Mouse (Mus musculus): Measurements from ENCODE around the gene Add3. TPM values are rescaled to one million over a fixed set of nuclear protein-coding genes. Genes with fewer than 3 reads are reported as not detected.

Gene Add3
- polyA plus RNA-seq, 1 experiment from 2014 or later, result 66.5 TPM

GRCm38 (mm10) chr19:53206986-53207385, 66.7 kb downstream of the Add3 start:
- no peak overlapping the region for H3K9ac ChIP-seq (ENCODE audit: low read depth, low read length)
- H3K9me3 ChIP-seq (replicated peaks; ENCODE audit: low read length), result no peaks in the 10 kb centered on the region
- no peaks in the 10 kb centered on the region for H3K27me3 ChIP-seq (ENCODE audit: insufficient read depth, low read length)
- no peak overlapping the region for H3K27ac ChIP-seq
- H3K4me1 ChIP-seq (replicated peaks; ENCODE audit: insufficient read depth, low read length), result no peaks in the 10 kb centered on the region
- no peaks in the 10 kb centered on the region for H3K36me3 ChIP-seq (ENCODE audit: insufficient read depth, low read length)
- H3K4me2 ChIP-seq (ENCODE audit: low read length), result no peak overlapping the region
- H3K4me3 ChIP-seq (replicated peaks; ENCODE audit: low read depth, low read length), result no peak overlapping the region
- TF ChIP-seq CTCF (IDR thresholded peaks at IDR 0.05; ENCODE audit: low read depth), result no peak
- DNase-seq (ENCODE audit: low spot score), result no peak
- 96% methylated on average over 2 of the region's 2 CpGs for WGBS
- ATAC-seq (replicated peaks; ENCODE audit: low FRiP score, low read depth), result no peak

GRCm38 (mm10) chr19:53208830-53209229, 68.6 kb downstream of the Add3 start:
- ATAC-seq (replicated peaks; ENCODE audit: low FRiP score, low read depth) (no peak), DNase-seq (ENCODE audit: low spot score) (no peak)
- no peak overlapping the region for H3K4me2 ChIP-seq (ENCODE audit: low read length)
- TF ChIP-seq CTCF (IDR thresholded peaks at IDR 0.05; ENCODE audit: low read depth), result no peak
- H3K36me3 ChIP-seq (ENCODE audit: insufficient read depth, low read length), result no peaks in the 10 kb centered on the region
- no peaks in the 10 kb centered on the region for H3K9me3 ChIP-seq (replicated peaks; ENCODE audit: low read length)
- 72% methylated on average over 7 of the region's 7 CpGs for WGBS
- no peak overlapping the region for H3K4me3 ChIP-seq (replicated peaks; ENCODE audit: low read depth, low read length)
- H3K9ac ChIP-seq (ENCODE audit: low read depth, low read length), result no peak overlapping the region
- H3K4me1 ChIP-seq (replicated peaks; ENCODE audit: insufficient read depth, low read length), result no peaks in the 10 kb centered on the region
- no peak overlapping the region for H3K27ac ChIP-seq
- H3K27me3 ChIP-seq (ENCODE audit: insufficient read depth, low read length), result no peaks in the 10 kb centered on the region

- H3K4me3 ChIP-seq (replicated peaks; ENCODE audit: low read depth, low read length), result no peak overlapping the region
- no peak overlapping the region for H3K4me2 ChIP-seq (ENCODE audit: low read length)
- TF ChIP-seq CTCF (IDR thresholded peaks at IDR 0.05; ENCODE audit: low read depth), result no peak
- H3K9me3 ChIP-seq (replicated peaks; ENCODE audit: low read length), result no peaks in the 10 kb centered on the region
- no peaks in the 10 kb centered on the region for H3K27me3 ChIP-seq (ENCODE audit: insufficient read depth, low read length)
- H3K27ac ChIP-seq, result no peak overlapping the region
- no peak overlapping the region for H3K9ac ChIP-seq (ENCODE audit: low read depth, low read length)
- H3K36me3 ChIP-seq (ENCODE audit: insufficient read depth, low read length), result no peaks in the 10 kb centered on the region
- WGBS, result 46% methylated on average over 2 of the region's 2 CpGs
- no peak for ATAC-seq (replicated peaks; ENCODE audit: low FRiP score, low read depth)
- H3K4me1 ChIP-seq (replicated peaks; ENCODE audit: insufficient read depth, low read length), result no peaks in the 10 kb centered on the region
- DNase-seq (ENCODE audit: low spot score), result no peak
These were observed 70.0 kb downstream of the Add3 start for GRCm38 (mm10) chr19:53210251-53210650.

- 0 out of 2 replicates have a peak, but pooled peaks cover 14% of the 10 kb centered on the region for H3K36me3 ChIP-seq (ENCODE audit: insufficient read depth, low read length)
- H3K4me3 ChIP-seq (replicated peaks; ENCODE audit: low read depth, low read length), result no peak overlapping the region
- DNase-seq (ENCODE audit: low spot score) (no peak), ATAC-seq (replicated peaks; ENCODE audit: low FRiP score, low read depth) (no peak)
- 77% methylated on average over 2 of the region's 2 CpGs for WGBS
- no peak overlapping the region for H3K9ac ChIP-seq (ENCODE audit: low read depth, low read length)
- no peak overlapping the region for H3K4me2 ChIP-seq (ENCODE audit: low read length)
- H3K27ac ChIP-seq, result no peak overlapping the region
- no peaks in the 10 kb centered on the region for H3K4me1 ChIP-seq (replicated peaks; ENCODE audit: insufficient read depth, low read length)
- TF ChIP-seq CTCF (IDR thresholded peaks at IDR 0.05; ENCODE audit: low read depth), result no peak
- no peaks in the 10 kb centered on the region for H3K9me3 ChIP-seq (replicated peaks; ENCODE audit: low read length)
- H3K27me3 ChIP-seq (ENCODE audit: insufficient read depth, low read length), result no peaks in the 10 kb centered on the region
These were observed 75.1 kb downstream of the Add3 start for GRCm38 (mm10) chr19:53215352-53215751.

GRCm38 (mm10) chr19:53216761-53217538, 76.7 kb downstream of the Add3 start:
- DNase-seq (ENCODE audit: low spot score), result no peak
- Histone ChIP-seq H3K27ac (no peak overlapping the region), H3K27me3 (ENCODE audit: insufficient read depth, low read length) (no peaks in the 10 kb centered on the region), H3K4me3 (replicated peaks; ENCODE audit: low read depth, low read length) (no peak overlapping the region), H3K9me3 (replicated peaks; ENCODE audit: low read length) (no peaks in the 10 kb centered on the region), H3K9ac (ENCODE audit: low read depth, low read length) (no peak overlapping the region), H3K4me2 (ENCODE audit: low read length) (no peak overlapping the region), H3K4me1 (replicated peaks; ENCODE audit: insufficient read depth, low read length) (no peaks in the 10 kb centered on the region), H3K36me3 (ENCODE audit: insufficient read depth, low read length) (0 out of 2 replicates have a peak, but pooled peaks cover 16% of the 10 kb centered on the region)
- TF ChIP-seq CTCF (IDR thresholded peaks at IDR 0.05; ENCODE audit: low read depth), result no peak
- WGBS, result 87% methylated on average over 18 of the region's 18 CpGs
- no peak for ATAC-seq (replicated peaks; ENCODE audit: low FRiP score, low read depth)

GRCm38 (mm10) chr19:53217837-53218236, 77.6 kb downstream of the Add3 start:
- Histone ChIP-seq H3K4me3 (replicated peaks; ENCODE audit: low read depth, low read length) (no peak overlapping the region), H3K4me1 (replicated peaks; ENCODE audit: insufficient read depth, low read length) (no peaks in the 10 kb centered on the region), H3K36me3 (ENCODE audit: insufficient read depth, low read length) (0 out of 2 replicates have a peak, but pooled peaks cover 16% of the 10 kb centered on the region), H3K27ac (no peak overlapping the region), H3K27me3 (ENCODE audit: insufficient read depth, low read length) (no peaks in the 10 kb centered on the region), H3K4me2 (ENCODE audit: low read length) (no peak overlapping the region), H3K9ac (ENCODE audit: low read depth, low read length) (no peak overlapping the region), H3K9me3 (replicated peaks; ENCODE audit: low read length) (no peaks in the 10 kb centered on the region)
- WGBS, result 82% methylated on average over 8 of the region's 8 CpGs
- no peak for TF ChIP-seq CTCF (IDR thresholded peaks at IDR 0.05; ENCODE audit: low read depth)
- no peak for DNase-seq (ENCODE audit: low spot score)
- no peak for ATAC-seq (replicated peaks; ENCODE audit: low FRiP score, low read depth)
